22 mouse cellular contexts compared by ENCODE assay signal in the genomic region with DNA sequence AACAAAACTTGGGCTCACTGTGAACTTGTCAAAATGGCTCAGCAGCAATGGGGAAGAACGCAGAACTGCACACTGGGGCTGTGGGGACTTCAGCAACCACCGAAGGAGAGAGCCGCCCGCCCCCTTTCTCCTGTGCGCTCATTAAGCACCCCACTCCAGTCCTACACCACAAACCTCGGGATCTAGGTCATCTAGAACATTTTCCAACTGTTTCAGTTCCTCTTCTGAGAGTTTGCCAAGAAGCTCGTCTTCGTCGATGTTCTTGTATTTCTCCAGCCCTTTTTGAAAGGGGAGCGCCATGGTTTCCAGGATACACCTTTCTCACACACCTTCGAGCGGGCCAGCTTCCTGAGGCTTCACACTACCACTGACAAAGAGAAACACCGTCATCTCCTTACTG. TPM values are rescaled to one million over a fixed set of nuclear protein-coding genes. Genes with fewer than 3 reads are reported as not detected.
DNase-seq lines count a peak whose midpoint lies in the region; ATAC-seq and TF ChIP-seq lines count a peak whose summit lies in the region.
"Had no signal": no experiment of that assay in that cellular context is flagged by ENCODE, and none has a peak within 500 bp of the region (broad histone marks: within the 10 kb centered on the region; RNA-seq: fewer than 3 reads in every experiment).

No protein-coding gene starts in this region.

- 82% methylated on average over 13 of the region's 13 CpGs for WGBS in liver, embryonic 12.5 days (ENCODE audit: insufficient replicate concordance)

- no peaks in the 10 kb centered on the region for H3K9me3 ChIP-seq in liver, embryonic 12.5 days (replicated peaks)
- H3K9me3 ChIP-seq: embryonic facial prominence, embryonic 12.5 days; G1E; limb, embryonic 12.5 days had no signal

- intact Hi-C loops in gastrocnemius, adult 2 months (cut with DNase I): no loop called here

- no peaks in the 10 kb centered on the region for H3K36me3 ChIP-seq in liver, embryonic 12.5 days
- H3K36me3 ChIP-seq: G1E had no signal

- H3K27ac ChIP-seq in gastrocnemius, adult 2 months: peak overlapping the region; percentile 63
- H3K27ac ChIP-seq in liver, embryonic 12.5 days: no peak overlapping the region
- H3K27ac ChIP-seq: embryonic facial prominence, embryonic 12.5 days; limb, embryonic 12.5 days had no signal

- TF ChIP-seq CTCF in gastrocnemius, adult 2 months (IDR thresholded peaks at IDR 0.05): no peak

- no peak for DNase-seq in gastrocnemius, adult 2 months
- no peak for DNase-seq in gastrocnemius, adult 18-20 months (ENCODE audit: low spot score)
- DNase-seq in retina, postnatal 1 day: peak; percentile 38
- DNase-seq in retina, embryonic 14.5 days (ENCODE audit: low spot score): no peak
- DNase-seq in cerebellum, adult 9-10 months: peak; percentile 59
- no peak for DNase-seq in lung, postnatal 4 days
- DNase-seq: adrenal gland, adult 8-10 months; B cell, adult 2 months; forebrain, postnatal 0 days; kidney, adult 18-20 months; kidney, postnatal 10 days; lung, adult 18-20 months; lung, postnatal 10 days; right cerebral cortex, postnatal 14 days; thymus, postnatal 25 days had no signal

- ATAC-seq in liver, embryonic 12.5 days: no peak
- ATAC-seq: forebrain, postnatal 0 days had no signal

- no peak overlapping the region for H3K9ac ChIP-seq in liver, embryonic 12.5 days
- H3K9ac ChIP-seq: embryonic facial prominence, embryonic 12.5 days; forebrain, postnatal 0 days; limb, embryonic 12.5 days had no signal

- H3K4me3 ChIP-seq in gastrocnemius, adult 2 months: no peak overlapping the region
- no peak overlapping the region for H3K4me3 ChIP-seq in liver, embryonic 12.5 days
- H3K4me3 ChIP-seq: embryonic facial prominence, embryonic 12.5 days; limb, embryonic 12.5 days had no signal

- no peaks in the 10 kb centered on the region for H3K4me1 ChIP-seq in liver, embryonic 12.5 days

- 0 out of 2 replicates have a peak, but pooled peaks cover 3% of the 10 kb centered on the region for H3K27me3 ChIP-seq in liver, embryonic 12.5 days (replicated peaks)
- H3K27me3 ChIP-seq: embryonic facial prominence, embryonic 12.5 days; limb, embryonic 12.5 days had no signal

- no peak overlapping the region for H3K4me2 ChIP-seq in liver, embryonic 12.5 days
- H3K4me2 ChIP-seq: embryonic facial prominence, embryonic 12.5 days; heart, embryonic 11.5 days; limb, embryonic 12.5 days; liver, embryonic 11.5 days; midbrain, embryonic 11.5 days had no signal

RNA-seq across cellular contexts. Expression of a gene that starts 14.1 kb away (rescaled TPM):
- 1 to 10 TPM; 5.4 to 5.6 TPM for total RNA-seq in gastrocnemius, adult 2 months (2021)
- total RNA-seq in gastrocnemius, adult 18-20 months (2021): 1 to 10 TPM; 3.7 to 5.0 TPM
- 0.69 and 1.0 TPM in 2 replicates for polyA plus RNA-seq in liver, embryonic 12.5 days (2016; fragmentation: Nextera tagmentation; extraction: Ambion mirVana)
- polyA plus RNA-seq: G1E had no signal

RNA-seq across cellular contexts. Expression of a gene that starts 28.5 kb away (rescaled TPM):
- total RNA-seq in gastrocnemius, adult 2 months (2021): 1 to 10 TPM; 4.0 to 4.7 TPM
- total RNA-seq in gastrocnemius, adult 18-20 months (2021): 1 to 10 TPM; 4.8 to 7.6 TPM
- polyA plus RNA-seq in liver, embryonic 12.5 days (2016; fragmentation: Nextera tagmentation; extraction: Ambion mirVana): 6.0 and 6.4 TPM in 2 replicates
- polyA plus RNA-seq: G1E had no signal

RNA-seq across cellular contexts. Expression of a gene that starts 37.6 kb away (rescaled TPM):
- total RNA-seq in gastrocnemius, adult 2 months (2021): 10 to 100 TPM; 15.0 to 23.0 TPM
- total RNA-seq in gastrocnemius, adult 18-20 months (2021): 10 to 100 TPM; 14.2 to 26.3 TPM
- polyA plus RNA-seq in liver, embryonic 12.5 days (2016; fragmentation: Nextera tagmentation; extraction: Ambion mirVana): 37.6 and 39.0 TPM in 2 replicates

Comparison
In these comparisons a context has a peak if more than half of its experiments do, and no peak if none do; other contexts are left out.
1. DNase-seq: peak in retina, postnatal 1 day (single experiment) and cerebellum, adult 9-10 months (single experiment); none in gastrocnemius, adult 2 months (single experiment), gastrocnemius, adult 18-20 months (single experiment), retina, embryonic 14.5 days (single experiment) and lung, postnatal 4 days (0 of 2).